Mouse (Mus musculus) erythroblast, embryonic 14.5 days (primary cell): ENCODE data around the gene Tdrd1.

Experiments used
- GATA1 ChIP-seq: IDR thresholded peaks from 2 replicates; pipeline ENCODE4 v1.6.1; 2012; ENCODE audit warnings: low read length, inconsistent platforms, mixed read lengths
- TAL1 ChIP-seq: IDR thresholded peaks from 3 replicates; pipeline ENCODE4 v1.6.1; 2012; ENCODE audit warnings: low read length, inconsistent platforms, mixed read lengths

DNA sequence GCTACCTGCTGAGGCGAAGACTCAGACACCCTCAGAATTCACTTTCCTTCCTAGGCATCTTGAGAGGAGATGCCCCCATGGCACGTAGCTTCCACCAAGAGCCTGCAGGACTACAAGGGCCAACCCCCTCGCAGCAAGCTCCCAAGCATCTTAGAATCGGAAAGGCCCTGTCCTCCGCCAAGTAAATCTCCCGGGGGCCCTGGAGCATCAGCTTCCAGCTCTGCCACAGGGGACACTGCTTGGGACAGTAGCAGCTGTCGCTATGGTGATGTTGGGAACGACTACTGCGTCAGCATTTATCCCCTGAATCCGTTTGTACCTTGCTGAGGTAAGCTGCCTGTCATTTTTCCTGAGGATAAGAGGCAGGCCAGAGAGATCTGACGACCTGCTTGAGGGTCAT is 84.6 kb downstream of the Tdrd1 start:
- TF ChIP-seq TAL1 (no peak), GATA1 (no peak)
